18 mouse cellular contexts compared by ENCODE assay signal in genomic region chr6:69507995-69508394, GRCm38 (mm10).
"Had no signal": no experiment of that assay in that cellular context is flagged by ENCODE, and none has a peak within 500 bp of the region (broad histone marks: within the 10 kb centered on the region; RNA-seq: fewer than 3 reads in every experiment).

No protein-coding gene starts in this region.

- H3K27ac ChIP-seq: lung, embryonic 15.5 days; macrophage; midbrain, embryonic 13.5 days; neural tube, embryonic 12.5 days; stomach, embryonic 15.5 days; stomach, postnatal 0 days had no signal

- H3K4me1 ChIP-seq: lung, embryonic 15.5 days; megakaryocyte, embryonic 14.5 days; midbrain, embryonic 13.5 days; neural tube, embryonic 12.5 days; stomach, embryonic 15.5 days had no signal

- ATAC-seq: liver, postnatal 0 days; lung, postnatal 0 days; midbrain, embryonic 13.5 days; midbrain, embryonic 16.5 days had no signal

- H3K9me3 ChIP-seq: lung, embryonic 15.5 days; megakaryocyte, embryonic 14.5 days; midbrain, embryonic 13.5 days; neural tube, embryonic 12.5 days; stomach, embryonic 15.5 days had no signal

- H3K9ac ChIP-seq: liver, postnatal 0 days; lung, embryonic 15.5 days; midbrain, embryonic 13.5 days; neural tube, embryonic 12.5 days; stomach, embryonic 15.5 days had no signal

- H3K4me2 ChIP-seq: lung, embryonic 15.5 days; midbrain, embryonic 11.5 days; midbrain, embryonic 13.5 days; neural tube, embryonic 12.5 days; stomach, embryonic 15.5 days had no signal

- DNase-seq: liver, postnatal 0 days; lung, adult 2 months; lung, postnatal 14 days; lung, postnatal 36 days; right cerebral cortex, postnatal 14 days; thymus, adult 2 months; thymus, postnatal 25 days; thymus, postnatal 4 days had no signal

- H3K27me3 ChIP-seq: lung, embryonic 15.5 days; megakaryocyte, embryonic 14.5 days; midbrain, embryonic 13.5 days; neural tube, embryonic 12.5 days; stomach, embryonic 15.5 days had no signal

- H3K36me3 ChIP-seq: lung, embryonic 15.5 days; midbrain, embryonic 13.5 days; neural tube, embryonic 12.5 days; stomach, embryonic 15.5 days had no signal

- H3K4me3 ChIP-seq: lung, embryonic 15.5 days; megakaryocyte, embryonic 14.5 days; midbrain, embryonic 13.5 days; neural tube, embryonic 12.5 days; stomach, embryonic 15.5 days had no signal
